26 mouse cellular contexts compared by ENCODE assay signal in the genomic region with DNA sequence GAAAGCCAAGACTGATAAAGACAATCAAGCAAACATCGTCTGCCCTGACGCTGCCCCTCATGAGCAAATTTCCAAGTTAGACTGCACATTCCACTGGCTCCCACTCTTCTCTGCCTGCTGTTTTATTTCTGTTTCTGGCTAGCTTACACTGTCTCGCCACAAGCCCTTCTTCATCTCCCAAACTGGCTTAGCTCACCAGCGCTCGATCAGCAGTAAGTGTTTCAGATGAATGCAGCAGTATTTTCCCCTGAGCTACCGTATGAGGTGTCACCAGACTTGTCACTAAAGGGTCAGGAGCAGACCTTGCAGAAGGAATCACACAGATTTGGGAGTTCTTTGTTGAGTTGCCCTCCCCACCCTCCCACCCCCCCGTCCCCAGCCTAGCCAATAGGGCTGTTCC.
DNase-seq lines count a peak whose midpoint lies in the region; ATAC-seq and TF ChIP-seq lines count a peak whose summit lies in the region.
"Had no signal": no experiment of that assay in that cellular context is flagged by ENCODE, and none has a peak within 500 bp of the region (broad histone marks: within the 10 kb centered on the region; RNA-seq: fewer than 3 reads in every experiment).

No protein-coding gene starts in this region.

- H3K9ac ChIP-seq in intestine, postnatal 0 days (ENCODE audit: low read depth, low read length) = no peak overlapping the region
- H3K9ac ChIP-seq in intestine, embryonic 15.5 days = no peak overlapping the region
- no peak overlapping the region for H3K9ac ChIP-seq in lung, embryonic 16.5 days (ENCODE audit: low read length)
- no peak overlapping the region for H3K9ac ChIP-seq in stomach, postnatal 0 days (ENCODE audit: low read length)
- H3K9ac ChIP-seq: embryonic facial prominence, embryonic 12.5 days; embryonic facial prominence, embryonic 15.5 days; forebrain, embryonic 12.5 days; forebrain, embryonic 15.5 days; heart, embryonic 12.5 days; hindbrain, embryonic 13.5 days had no signal

- H3K36me3 ChIP-seq in intestine, postnatal 0 days (ENCODE audit: control insufficient read depth, insufficient read depth) = no peaks in the 10 kb centered on the region
- H3K36me3 ChIP-seq in intestine, embryonic 15.5 days = no peaks in the 10 kb centered on the region
- no peaks in the 10 kb centered on the region for H3K36me3 ChIP-seq in lung, embryonic 16.5 days (ENCODE audit: control insufficient read depth, insufficient read depth, low read length)
- no peaks in the 10 kb centered on the region for H3K36me3 ChIP-seq in stomach, postnatal 0 days (ENCODE audit: control insufficient read depth, insufficient read depth, low read length)
- H3K36me3 ChIP-seq: embryonic facial prominence, embryonic 12.5 days; embryonic facial prominence, embryonic 15.5 days; forebrain, embryonic 12.5 days; forebrain, embryonic 15.5 days; G1E; heart, embryonic 12.5 days; hindbrain, embryonic 13.5 days had no signal

- DNase-seq in lung, postnatal 25 days (ENCODE audit: low spot score) = no peak
- peak; percentile 8 to 53 for DNase-seq in lung, postnatal 4 days
- DNase-seq in stomach, postnatal 0 days (ENCODE audit: low spot score) = no peak
- DNase-seq: adrenal gland, postnatal 10 days; adrenal gland, postnatal 36 days; B cell, adult 2 months; cerebellum, adult 11 months; cerebellum, adult 2 months; cerebellum, adult 9-11 months; cerebellum, postnatal 25 days; gastrocnemius, postnatal 25 days; heart, adult 18-20 months had no signal

- H3K27me3 ChIP-seq in intestine, postnatal 0 days (replicated peaks; ENCODE audit: control insufficient read depth, insufficient read depth, low read length) = no peaks in the 10 kb centered on the region
- no peaks in the 10 kb centered on the region for H3K27me3 ChIP-seq in intestine, embryonic 15.5 days (replicated peaks)
- no peaks in the 10 kb centered on the region for H3K27me3 ChIP-seq in lung, embryonic 16.5 days (ENCODE audit: control insufficient read depth, insufficient read depth, low read depth, low read length)
- no peaks in the 10 kb centered on the region for H3K27me3 ChIP-seq in stomach, postnatal 0 days (ENCODE audit: control insufficient read depth, insufficient read depth, low read length)
- H3K27me3 ChIP-seq: CH12.LX; embryonic facial prominence, embryonic 12.5 days; embryonic facial prominence, embryonic 15.5 days; forebrain, embryonic 12.5 days; forebrain, embryonic 15.5 days; heart, embryonic 12.5 days; hindbrain, embryonic 13.5 days had no signal

- no peak for TF ChIP-seq EP300 in stomach, postnatal 0 days (optimal IDR thresholded peaks at IDR 0.05)

- no peak overlapping the region for H3K4me3 ChIP-seq in intestine, postnatal 0 days (ENCODE audit: low read depth, low read length)
- no peak overlapping the region for H3K4me3 ChIP-seq in intestine, embryonic 15.5 days (replicated peaks)
- H3K4me3 ChIP-seq in lung, embryonic 16.5 days (ENCODE audit: low read length) = no peak overlapping the region
- H3K4me3 ChIP-seq in stomach, postnatal 0 days (ENCODE audit: low read depth, low read length) = no peak overlapping the region
- H3K4me3 ChIP-seq: embryonic facial prominence, embryonic 12.5 days; embryonic facial prominence, embryonic 15.5 days; forebrain, embryonic 12.5 days; forebrain, embryonic 15.5 days; heart, embryonic 12.5 days; hindbrain, embryonic 13.5 days had no signal

- no peaks in the 10 kb centered on the region for H3K9me3 ChIP-seq in intestine, postnatal 0 days (ENCODE audit: control insufficient read depth)
- H3K9me3 ChIP-seq in intestine, embryonic 15.5 days = no peaks in the 10 kb centered on the region
- H3K9me3 ChIP-seq in lung, embryonic 16.5 days (ENCODE audit: control insufficient read depth, low read length) = no peaks in the 10 kb centered on the region
- no peaks in the 10 kb centered on the region for H3K9me3 ChIP-seq in stomach, postnatal 0 days (ENCODE audit: control insufficient read depth, low read length)
- H3K9me3 ChIP-seq: embryonic facial prominence, embryonic 12.5 days; embryonic facial prominence, embryonic 15.5 days; forebrain, embryonic 12.5 days; forebrain, embryonic 15.5 days; hindbrain, embryonic 13.5 days had no signal

- ATAC-seq in intestine, postnatal 0 days = no peak
- ATAC-seq in intestine, embryonic 15.5 days = no peak
- peak; percentile 47; the same call in 1 of the 2 replicates for ATAC-seq in lung, embryonic 16.5 days (ENCODE audit: low read depth)
- ATAC-seq in stomach, postnatal 0 days (ENCODE audit: low FRiP score, low TSS enrichment) = no peak
- ATAC-seq in erythroid progenitor cell, adult 5-6 weeks (replicated peaks; ENCODE audit: low FRiP score, poor library complexity, severe bottlenecking) = no peak
- ATAC-seq: forebrain, embryonic 15.5 days; hindbrain, embryonic 16.5 days; Patski had no signal

- no peak overlapping the region for H3K27ac ChIP-seq in intestine, postnatal 0 days (ENCODE audit: low read depth, low read length)
- H3K27ac ChIP-seq in intestine, embryonic 15.5 days = no peak overlapping the region
- H3K27ac ChIP-seq in lung, embryonic 16.5 days (ENCODE audit: low read length) = no peak overlapping the region
- H3K27ac ChIP-seq in stomach, postnatal 0 days (replicated peaks) = no peak overlapping the region
- H3K27ac ChIP-seq: embryonic facial prominence, embryonic 12.5 days; embryonic facial prominence, embryonic 15.5 days; forebrain, embryonic 12.5 days; forebrain, embryonic 15.5 days; hindbrain, embryonic 13.5 days had no signal

- TF ChIP-seq CTCF in intestine, postnatal 0 days (IDR thresholded peaks at IDR 0.05; ENCODE audit: low read depth) = no peak
- TF ChIP-seq CTCF in stomach, postnatal 0 days (IDR thresholded peaks at IDR 0.05; ENCODE audit: low read depth) = no peak

- no peaks in the 10 kb centered on the region for H3K4me1 ChIP-seq in intestine, postnatal 0 days (replicated peaks; ENCODE audit: control insufficient read depth, insufficient read depth, low read length)
- no peaks in the 10 kb centered on the region for H3K4me1 ChIP-seq in intestine, embryonic 15.5 days (replicated peaks)
- no peaks in the 10 kb centered on the region for H3K4me1 ChIP-seq in lung, embryonic 16.5 days (replicated peaks; ENCODE audit: control insufficient read depth, insufficient read depth, low read length)
- no peaks in the 10 kb centered on the region for H3K4me1 ChIP-seq in stomach, postnatal 0 days (replicated peaks; ENCODE audit: control insufficient read depth, insufficient read depth)
- H3K4me1 ChIP-seq: embryonic facial prominence, embryonic 12.5 days; embryonic facial prominence, embryonic 15.5 days; forebrain, embryonic 12.5 days; forebrain, embryonic 15.5 days; hindbrain, embryonic 13.5 days had no signal

- 0 out of 2 replicates have a peak overlapping the region, but pooled peaks have one; percentile 3 for H3K4me2 ChIP-seq in intestine, postnatal 0 days (replicated peaks; ENCODE audit: low read depth)
- H3K4me2 ChIP-seq in intestine, embryonic 15.5 days (replicated peaks) = no peak overlapping the region
- H3K4me2 ChIP-seq in lung, embryonic 16.5 days (ENCODE audit: low read depth, low read length) = peak overlapping the region; percentile 4; the same call in 1 of the 2 replicates
- H3K4me2 ChIP-seq in stomach, postnatal 0 days (replicated peaks; ENCODE audit: low read depth) = 0 out of 2 replicates have a peak overlapping the region, but pooled peaks have one; percentile 3
- H3K4me2 ChIP-seq: embryonic facial prominence, embryonic 12.5 days; embryonic facial prominence, embryonic 15.5 days; forebrain, embryonic 12.5 days; forebrain, embryonic 15.5 days; heart, embryonic 12.5 days; hindbrain, embryonic 13.5 days had no signal

- 57% methylated on average over 7 of the region's 7 CpGs for WGBS in intestine, postnatal 0 days
- 55% methylated on average over 7 of the region's 7 CpGs for WGBS in intestine, embryonic 15.5 days
- 28% methylated on average over 6 of the region's 7 CpGs for WGBS in lung, embryonic 16.5 days
- 58% methylated on average over 6 of the region's 7 CpGs for WGBS in stomach, postnatal 0 days

Comparison
In these comparisons a context has a peak if more than half of its experiments do, and no peak if none do; other contexts are left out.
1. DNase-seq: peak in lung, postnatal 4 days (2 of 2); none in lung, postnatal 25 days (single experiment) and stomach, postnatal 0 days (single experiment).